Mouse (Mus musculus) midbrain, embryonic 13.5 days (tissue): ENCODE data around the gene Atp6v0d1. TPM values are rescaled to one million over a fixed set of nuclear protein-coding genes. Genes with fewer than 3 reads are reported as not detected.

ENCODE experiments used
- ATAC-seq: fragments of 200-750 bp; cut with Nextera tagmentation; 2 replicates; pipeline ENCODE4 v1.8.0; 2017; ENCODE audit warnings: mild to moderate bottlenecking, moderate TSS enrichment, moderate library complexity
- H3K27ac ChIP-seq: fragments of 300-500 bp; sonication (generic); 2 replicates; pipeline ENCODE4 v1.5.1; 2015; ENCODE audit warnings: inconsistent platforms, mild to moderate bottlenecking, moderate library complexity
- H3K27me3 ChIP-seq: fragments of 300-500 bp; sonication (generic); 2 replicates; pipeline ENCODE4 v1.6.1; 2015; ENCODE audit warnings: mild to moderate bottlenecking, inconsistent platforms
- H3K36me3 ChIP-seq: fragments of 300-500 bp; sonication (generic); 2 replicates; pipeline ENCODE4 v1.6.1; 2015; ENCODE audit warnings: mild to moderate bottlenecking, inconsistent platforms
- H3K4me1 ChIP-seq: fragments of 300-500 bp; sonication (generic); replicated peaks from 2 replicates; pipeline ENCODE4 v1.6.1; 2015; ENCODE audit warnings: inconsistent platforms
- H3K4me2 ChIP-seq: fragments of 300-500 bp; sonication (generic); replicated peaks from 2 replicates; pipeline ENCODE4 v1.6.1; 2015; ENCODE audit warnings: moderate library complexity, mild to moderate bottlenecking, inconsistent platforms
- H3K4me3 ChIP-seq: fragments of 300-500 bp; sonication (generic); replicated peaks from 2 replicates; pipeline ENCODE4 v1.5.1; 2015; ENCODE audit warnings: mild to moderate bottlenecking, inconsistent platforms
- H3K9ac ChIP-seq: fragments of 300-500 bp; sonication (generic); replicated peaks from 2 replicates; pipeline ENCODE4 v1.6.1; 2015; ENCODE audit warnings: mild to moderate bottlenecking, inconsistent platforms
- H3K9me3 ChIP-seq: fragments of 300-500 bp; sonication (generic); 2 replicates; pipeline ENCODE4 v1.6.1; 2016; ENCODE audit warnings: mild to moderate bottlenecking, inconsistent platforms
- WGBS: fragments of 180-500 bp; shearing (Covaris S2); methylation state at CpG from one replicate; pipeline ENCODE4 v1.1.7; 2015; 5-methylcytosine and 5-hydroxymethylcytosine counted together
- polyA plus RNA-seq: library from polyadenylated mRNA; unstranded; fragments of >200 nt; fragmentation: Nextera tagmentation; extraction: Ambion mirVana; gene quantifications from 2 replicates; pipeline ENCODE4 v1.2.1, GENCODE M21; 2015

The Atp6v0d1 gene
- 177 and 182 TPM in 2 replicates for polyA plus RNA-seq

GRCm38 (mm10) chr8:105565952-105566702, at the start of gene Atp6v0d1:
Gene Atp6v0d1, minus strand, starts transcription at chr8:105566047.
- peak; percentile 99 for ATAC-seq
- WGBS, result 3% methylated on average over 53 of the region's 53 CpGs

GRCm38 (mm10) chr8:105613830-105614511, 48.1 kb upstream of the Atp6v0d1 start:
- Histone ChIP-seq H3K4me3 (peak overlapping the region; percentile 48), H3K9me3 (no peaks in the 10 kb centered on the region), H3K27ac (no peak overlapping the region; the same call in 1 of the 2 replicates), H3K36me3 (peaks cover 43% of the 10 kb centered on the region), H3K4me2 (peak overlapping the region; percentile 93), H3K9ac (peak overlapping the region; percentile 71), H3K4me1 (peaks cover 19% of the 10 kb centered on the region), H3K27me3 (peaks cover 34% of the 10 kb centered on the region)
- peak; percentile 71 for ATAC-seq
- under 1% methylated on average over 49 of the region's 50 CpGs for WGBS

More at GRCm38 (mm10) chr8:105565952-105566702, at the start of gene Atp6v0d1:
- Histone ChIP-seq H3K9me3 (no peaks in the 10 kb centered on the region), H3K4me1 (peaks cover 39% of the 10 kb centered on the region), H3K27ac (peak within 1 kb of the TSS; percentile 88), H3K36me3 (0 out of 2 replicates have a peak, but pooled peaks cover 4% of the 10 kb centered on the region), H3K9ac (peak within 1 kb of the TSS; percentile 86), H3K4me2 (peak within 1 kb of the TSS; percentile 85), H3K27me3 (no peaks in the 10 kb centered on the region), H3K4me3 (peak within 1 kb of the TSS; percentile 83)

DNA sequence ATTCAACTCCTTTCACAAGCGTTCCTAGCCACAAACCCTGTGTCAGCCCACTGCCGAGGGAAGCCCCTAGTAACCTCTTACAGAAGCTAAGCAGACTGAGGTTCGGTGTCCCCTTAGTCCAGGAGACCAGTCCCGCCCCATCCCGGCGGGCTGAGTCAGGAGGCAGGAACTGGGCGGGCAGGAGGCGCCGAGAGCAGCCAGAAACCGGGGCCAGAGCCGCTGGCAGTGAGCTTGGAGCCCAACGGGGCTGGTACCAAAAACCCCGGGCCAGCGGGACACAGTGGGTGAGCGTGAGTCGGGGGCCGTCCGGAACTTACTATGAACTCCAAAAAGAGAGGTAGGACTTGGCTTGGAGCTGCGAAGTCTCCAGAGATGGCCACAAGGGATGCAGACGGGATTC, 47.2 kb upstream of the Atp6v0d1 start:
- Histone ChIP-seq H3K27me3 (peaks cover 34% of the 10 kb centered on the region), H3K9me3 (no peaks in the 10 kb centered on the region), H3K27ac (no peak overlapping the region), H3K36me3 (peaks cover 33% of the 10 kb centered on the region), H3K9ac (0 out of 2 replicates have a peak overlapping the region, but pooled peaks have one; percentile 28), H3K4me3 (peak overlapping the region; percentile 48), H3K4me1 (peaks cover 22% of the 10 kb centered on the region), H3K4me2 (peak overlapping the region; percentile 93)
- ATAC-seq, result no peak
- 3% methylated on average over 20 of the region's 20 CpGs for WGBS

GRCm38 (mm10) chr8:105611836-105612235, 46.0 kb upstream of the Atp6v0d1 start:
- Histone ChIP-seq H3K4me3 (no peak overlapping the region), H3K27ac (no peak overlapping the region), H3K36me3 (peaks cover 21% of the 10 kb centered on the region), H3K4me2 (no peak overlapping the region), H3K4me1 (peaks cover 32% of the 10 kb centered on the region), H3K9me3 (no peaks in the 10 kb centered on the region), H3K9ac (no peak overlapping the region), H3K27me3 (peaks cover 34% of the 10 kb centered on the region)
- 90% methylated on average over 9 of the region's 9 CpGs for WGBS
- no peak for ATAC-seq

- H3K36me3 ChIP-seq, result peaks cover under 1% of the 10 kb centered on the region
- WGBS, result 80% methylated on average over 4 of the region's 4 CpGs
- ATAC-seq, result no peak
- H3K4me1 ChIP-seq, result peaks cover 44% of the 10 kb centered on the region
- H3K9ac ChIP-seq, result no peak overlapping the region
- H3K27me3 ChIP-seq, result peaks cover 28% of the 10 kb centered on the region
- H3K27ac ChIP-seq, result no peak overlapping the region
- no peaks in the 10 kb centered on the region for H3K9me3 ChIP-seq
- H3K4me3 ChIP-seq, result no peak overlapping the region
- no peak overlapping the region for H3K4me2 ChIP-seq
Observed at GRCm38 (mm10) chr8:105609771-105610170, 43.9 kb upstream of the Atp6v0d1 start.

GRCm38 (mm10) chr8:105609355-105609754, 43.5 kb upstream of the Atp6v0d1 start:
- no peak overlapping the region for H3K9ac ChIP-seq
- 77% methylated on average over 2 of the region's 2 CpGs for WGBS
- ATAC-seq, result no peak
- H3K4me2 ChIP-seq, result no peak overlapping the region
- no peaks in the 10 kb centered on the region for H3K9me3 ChIP-seq
- H3K36me3 ChIP-seq, result no peaks in the 10 kb centered on the region
- peaks cover 45% of the 10 kb centered on the region for H3K4me1 ChIP-seq
- H3K4me3 ChIP-seq, result no peak overlapping the region
- no peak overlapping the region for H3K27ac ChIP-seq
- peaks cover 24% of the 10 kb centered on the region for H3K27me3 ChIP-seq

DNA sequence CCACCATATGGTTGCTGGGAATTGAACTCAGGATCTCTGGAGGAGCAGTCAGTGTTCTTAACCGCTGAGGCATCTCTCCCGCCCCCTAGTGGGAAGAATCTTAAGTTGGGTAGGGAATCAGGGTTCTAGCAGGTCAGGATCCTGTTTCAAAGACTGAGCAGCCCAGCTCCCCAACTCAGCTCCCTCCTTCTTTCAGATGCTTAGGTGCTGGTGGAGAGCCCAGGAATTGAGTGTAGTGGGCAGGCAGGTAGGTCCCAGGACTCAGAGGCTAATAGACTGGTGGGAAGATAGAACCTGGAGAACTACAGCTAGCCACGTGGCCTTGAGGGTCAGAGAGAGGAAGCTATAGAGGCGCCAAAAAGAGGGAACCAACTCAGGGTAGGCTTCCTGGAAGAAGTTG, 41.8 kb upstream of the Atp6v0d1 start:
- Histone ChIP-seq H3K9me3 (no peaks in the 10 kb centered on the region), H3K4me3 (no peak overlapping the region), H3K36me3 (no peaks in the 10 kb centered on the region), H3K4me2 (peak overlapping the region; percentile 90; the same call in 1 of the 2 replicates), H3K27me3 (peaks cover 10% of the 10 kb centered on the region), H3K9ac (no peak overlapping the region), H3K4me1 (peaks cover 32% of the 10 kb centered on the region), H3K27ac (no peak overlapping the region)
- no peak for ATAC-seq
- 24% methylated on average over 4 of the region's 4 CpGs for WGBS

DNA sequence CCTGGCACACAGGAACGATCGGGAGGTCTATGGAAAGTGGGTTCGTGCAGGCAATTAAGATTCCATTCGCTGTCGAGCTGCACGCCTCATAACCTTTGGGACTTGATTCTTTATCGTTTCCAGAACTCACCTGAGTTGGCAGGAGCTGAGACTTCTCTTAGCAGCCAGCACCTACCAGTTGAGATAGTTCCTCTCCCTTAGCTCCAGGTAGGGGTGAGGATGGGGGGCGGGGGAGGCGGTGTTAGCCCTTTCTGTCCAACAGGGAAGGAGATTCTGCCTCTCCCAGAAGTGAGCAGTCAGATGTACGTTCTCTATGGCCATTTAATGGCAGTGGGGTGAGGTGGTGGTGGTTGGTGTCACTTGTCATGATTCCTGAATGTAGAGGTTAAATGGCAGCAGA, 41.2 kb upstream of the Atp6v0d1 start:
- Histone ChIP-seq H3K27me3 (peaks cover 4% of the 10 kb centered on the region), H3K27ac (peak overlapping the region; percentile 93), H3K4me2 (peak overlapping the region; percentile 90), H3K4me1 (peaks cover 32% of the 10 kb centered on the region), H3K9ac (peak overlapping the region; percentile 93), H3K9me3 (no peaks in the 10 kb centered on the region), H3K4me3 (peak overlapping the region; percentile 90), H3K36me3 (no peaks in the 10 kb centered on the region)
- ATAC-seq, result no peak
- WGBS, result 7% methylated on average over 10 of the region's 10 CpGs

- H3K27ac ChIP-seq, result peak overlapping the region; percentile 93
- H3K4me1 ChIP-seq, result peaks cover 32% of the 10 kb centered on the region
- peak; percentile 79 for ATAC-seq
- no peaks in the 10 kb centered on the region for H3K9me3 ChIP-seq
- H3K27me3 ChIP-seq, result no peaks in the 10 kb centered on the region
- H3K9ac ChIP-seq, result peak overlapping the region; percentile 93
- peak overlapping the region; percentile 90 for H3K4me2 ChIP-seq
- no peaks in the 10 kb centered on the region for H3K36me3 ChIP-seq
- WGBS, result under 1% methylated on average over 30 of the region's 30 CpGs
- H3K4me3 ChIP-seq, result peak overlapping the region; percentile 90
Observed at GRCm38 (mm10) chr8:105606189-105607023, 40.6 kb upstream of the Atp6v0d1 start.

DNA sequence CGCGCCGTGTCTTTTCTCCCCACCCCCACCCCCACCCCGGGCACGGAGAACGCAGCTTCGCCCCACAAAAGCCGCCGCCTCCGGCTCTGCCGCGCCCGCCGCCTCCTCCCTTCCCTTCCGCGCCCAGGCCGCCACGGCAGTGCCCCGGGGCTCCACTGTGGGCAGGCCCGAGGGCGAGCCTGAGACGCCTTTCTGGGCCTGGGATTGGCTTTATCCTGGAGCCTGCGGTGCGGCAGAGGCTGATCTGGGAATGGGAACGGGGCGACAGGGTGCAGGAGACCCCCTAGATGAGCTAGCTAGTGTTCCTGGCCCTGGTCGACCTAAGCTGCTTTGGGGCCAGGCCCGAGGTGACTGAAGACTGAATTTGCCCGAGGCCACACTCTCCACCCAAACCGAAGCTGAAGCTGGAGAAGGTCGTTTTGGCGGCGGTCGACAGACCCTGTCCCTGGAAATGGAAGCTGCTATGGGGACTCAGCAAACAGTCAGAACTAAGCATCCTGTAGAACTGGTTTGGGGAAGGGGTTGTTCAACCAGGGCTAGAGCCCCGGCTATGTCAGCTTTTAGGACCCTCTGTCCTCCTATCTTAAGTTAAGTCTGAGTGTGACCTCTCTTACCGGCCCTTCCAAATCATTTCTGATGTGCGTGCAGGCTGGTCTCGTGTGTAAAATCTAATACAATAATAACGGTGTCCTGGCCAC, 39.8 kb upstream of the Atp6v0d1 start:
- WGBS, result under 1% methylated on average over 24 of the region's 39 CpGs
- no peaks in the 10 kb centered on the region for H3K36me3 ChIP-seq
- peak; percentile 44 for ATAC-seq

DNA sequence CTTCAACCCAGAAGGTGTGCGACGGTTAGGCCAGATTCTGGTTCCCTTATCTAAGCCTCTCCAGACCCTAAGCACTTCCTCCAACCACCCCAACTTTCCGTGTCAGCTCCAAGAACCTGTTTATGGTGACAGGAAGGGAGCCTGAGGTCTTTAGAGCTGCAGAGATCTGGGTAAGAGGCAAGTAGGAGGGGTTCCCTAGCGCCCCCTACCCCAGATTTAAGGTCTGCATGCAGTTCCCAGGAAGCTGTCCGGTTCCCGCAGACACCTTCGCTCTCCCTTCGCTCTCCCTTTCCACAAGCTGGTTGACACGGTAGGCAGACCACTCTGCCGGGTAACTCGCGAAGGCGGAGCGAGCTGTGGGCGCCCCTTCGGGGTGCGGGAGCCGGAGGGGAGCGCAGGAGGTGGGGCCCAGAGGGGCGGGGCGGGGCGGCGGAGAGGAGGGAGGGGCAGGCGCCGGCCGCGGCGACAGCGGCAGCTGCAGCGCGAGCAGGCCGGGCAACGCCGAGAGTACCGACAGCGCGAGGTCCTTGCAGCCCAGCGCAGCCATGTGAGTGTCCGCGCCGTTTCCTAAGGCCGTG, 39.0 kb upstream of the Atp6v0d1 start, which contains the start of gene Ripor1:
Gene Ripor1, plus strand, starts transcription at position 452 of the 578 bp plus-strand sequence.
- no peaks in the 10 kb centered on the region for H3K9me3 ChIP-seq
- WGBS, result under 1% methylated on average over 30 of the region's 42 CpGs
- H3K27ac ChIP-seq, result peak within 1 kb of the TSS; percentile 93
- ATAC-seq, result peak; percentile 77
- peaks cover 32% of the 10 kb centered on the region for H3K4me1 ChIP-seq
- no peaks in the 10 kb centered on the region for H3K36me3 ChIP-seq
- no peaks in the 10 kb centered on the region for H3K27me3 ChIP-seq
- peak within 1 kb of the TSS; percentile 93 for H3K9ac ChIP-seq
- peak within 1 kb of the TSS; percentile 90 for H3K4me2 ChIP-seq
- H3K4me3 ChIP-seq, result peak within 1 kb of the TSS; percentile 90

More for the DNA sequence above, 39.8 kb upstream of the Atp6v0d1 start:
- Histone ChIP-seq H3K27ac (peak overlapping the region; percentile 93), H3K9me3 (no peaks in the 10 kb centered on the region), H3K27me3 (no peaks in the 10 kb centered on the region), H3K4me1 (peaks cover 32% of the 10 kb centered on the region), H3K9ac (peak overlapping the region; percentile 93), H3K4me2 (peak overlapping the region; percentile 90), H3K4me3 (peak overlapping the region; percentile 90)
